Mouse (Mus musculus): ENCODE measurements around the gene Smyd3.

DNA sequence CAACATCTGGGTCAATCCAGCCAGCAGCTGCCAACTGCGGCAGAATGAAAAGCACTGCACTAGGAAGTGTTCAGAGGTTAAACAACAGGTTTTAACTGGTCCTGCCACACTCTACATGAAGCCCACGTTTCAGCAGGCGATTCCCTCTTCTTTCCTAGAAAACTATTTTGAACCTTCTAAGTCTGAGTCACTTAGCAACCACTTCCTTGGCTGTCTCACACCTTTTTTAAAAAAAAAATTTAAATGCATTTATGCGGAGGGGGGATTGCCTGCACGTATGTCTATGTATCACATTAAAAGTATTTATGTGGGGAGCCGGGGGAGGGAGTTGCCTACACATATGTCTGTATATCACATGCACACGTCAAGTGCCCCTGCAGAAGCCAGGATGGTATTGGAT, 5.9 kb downstream of the Smyd3 start:
- no peak for TF ChIP-seq MYOD1 (IDR thresholded peaks at IDR 0.05; ENCODE audit: control insufficient read depth, insufficient read length, low read depth)
- no peak for TF ChIP-seq CTCF (IDR thresholded peaks at IDR 0.05; ENCODE audit: control insufficient read depth, insufficient read depth, insufficient read length)
- TF ChIP-seq USF1 (IDR thresholded peaks at IDR 0.05; ENCODE audit: low read depth), result no peak
- TF ChIP-seq FOSL1 (IDR thresholded peaks at IDR 0.05; ENCODE audit: insufficient read depth, low read length, poor library complexity, severe bottlenecking), result no peak
- TF ChIP-seq CEBPB (IDR thresholded peaks at IDR 0.05; ENCODE audit: low read depth), result no peak
- no peak for TF ChIP-seq MAX (IDR thresholded peaks at IDR 0.05)
- TF ChIP-seq MYOG (IDR thresholded peaks at IDR 0.05; ENCODE audit: control insufficient read depth, extremely low read depth, insufficient read length), result no peak

Measured in C2C12 (cell line).